18 mouse cellular contexts compared by ENCODE assay signal in the genomic region with DNA sequence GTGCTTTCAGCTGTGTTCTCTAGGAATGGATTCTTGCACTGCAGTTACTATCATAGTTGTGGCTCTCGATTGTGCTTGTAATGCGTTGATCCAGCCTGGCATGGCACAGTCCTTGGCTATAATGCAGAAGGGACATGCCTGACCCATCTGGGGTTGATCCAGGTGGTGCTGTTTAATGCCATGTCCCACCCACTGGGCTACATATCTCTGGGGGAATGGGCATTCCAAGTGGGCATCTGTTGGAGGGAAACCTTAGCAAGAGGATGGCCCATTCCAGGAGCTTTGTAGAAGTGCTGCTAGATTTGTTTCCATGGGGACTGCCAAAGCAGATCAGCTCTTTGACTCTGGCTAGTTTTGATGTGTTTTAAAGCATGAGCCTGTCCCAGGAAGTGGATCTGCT.
DNase-seq lines count a peak whose midpoint lies in the region; ATAC-seq and TF ChIP-seq lines count a peak whose summit lies in the region.
"Had no signal": no experiment of that assay in that cellular context is flagged by ENCODE, and none has a peak within 500 bp of the region (broad histone marks: within the 10 kb centered on the region; RNA-seq: fewer than 3 reads in every experiment).

No protein-coding gene starts in this region.

- peak; percentile 60 for DNase-seq in heart, adult 11 months
- no peak for DNase-seq in heart, adult 9 months (ENCODE audit: low spot score in 2 of 2)
- DNase-seq in midbrain, postnatal 0 days (ENCODE audit: low spot score), result peak; percentile 19
- DNase-seq in cerebellum, adult 9-11 months, result peak; percentile 70
- peak; percentile 25 to 46 for DNase-seq in cerebellum, postnatal 36 days
- DNase-seq in lung, postnatal 0 days (ENCODE audit: low spot score), result no peak
- no peak for DNase-seq in retina, postnatal 1 day
- DNase-seq: adrenal gland, postnatal 14 days; gastrocnemius, postnatal 14 days; heart, postnatal 10 days; heart, postnatal 4 days; kidney, adult 18-20 months had no signal

- peaks cover 4% of the 10 kb centered on the region; the same call in 1 of the 2 replicates for H3K36me3 ChIP-seq in midbrain, postnatal 0 days (ENCODE audit: insufficient read depth, low read length)
- H3K36me3 ChIP-seq in midbrain, embryonic 15.5 days (replicated peaks), result no peaks in the 10 kb centered on the region
- no peaks in the 10 kb centered on the region for H3K36me3 ChIP-seq in lung, postnatal 0 days (ENCODE audit: insufficient read depth, low read length)
- H3K36me3 ChIP-seq: embryonic facial prominence, embryonic 12.5 days; heart, embryonic 10.5 days; hindbrain, embryonic 12.5 days; intestine, embryonic 15.5 days had no signal

- H3K9me3 ChIP-seq in midbrain, postnatal 0 days (ENCODE audit: low read length), result no peaks in the 10 kb centered on the region
- no peaks in the 10 kb centered on the region for H3K9me3 ChIP-seq in midbrain, embryonic 15.5 days
- H3K9me3 ChIP-seq in lung, postnatal 0 days (ENCODE audit: low read length), result no peaks in the 10 kb centered on the region
- H3K9me3 ChIP-seq: embryonic facial prominence, embryonic 12.5 days; heart, embryonic 10.5 days; hindbrain, embryonic 12.5 days; intestine, embryonic 15.5 days had no signal

- H3K4me2 ChIP-seq in midbrain, postnatal 0 days (ENCODE audit: low read depth, low read length, poor library complexity, severe bottlenecking), result no peak overlapping the region
- no peak overlapping the region for H3K4me2 ChIP-seq in midbrain, embryonic 15.5 days
- H3K4me2 ChIP-seq in lung, postnatal 0 days (replicated peaks; ENCODE audit: low read depth, low read length), result no peak overlapping the region
- H3K4me2 ChIP-seq: embryonic facial prominence, embryonic 12.5 days; hindbrain, embryonic 12.5 days; intestine, embryonic 15.5 days had no signal

- no peak overlapping the region for H3K4me3 ChIP-seq in midbrain, postnatal 0 days (ENCODE audit: low read depth, low read length)
- no peak overlapping the region for H3K4me3 ChIP-seq in midbrain, embryonic 15.5 days
- H3K4me3 ChIP-seq in lung, postnatal 0 days (ENCODE audit: low read depth, low read length), result no peak overlapping the region
- H3K4me3 ChIP-seq: embryonic facial prominence, embryonic 12.5 days; heart, embryonic 10.5 days; hindbrain, embryonic 12.5 days; intestine, embryonic 15.5 days had no signal

- TF ChIP-seq CTCF in midbrain, postnatal 0 days (IDR thresholded peaks at IDR 0.05), result no peak
- no peak for TF ChIP-seq CTCF in lung, postnatal 0 days (IDR thresholded peaks at IDR 0.05)

- no peak for ATAC-seq in midbrain, postnatal 0 days (ENCODE audit: low FRiP score)
- no peak for ATAC-seq in midbrain, embryonic 15.5 days (replicated peaks)
- ATAC-seq in lung, postnatal 0 days, result no peak
- ATAC-seq: forebrain, embryonic 16.5 days; intestine, embryonic 15.5 days had no signal

- no peak overlapping the region for H3K27ac ChIP-seq in midbrain, postnatal 0 days (ENCODE audit: low read depth, low read length)
- H3K27ac ChIP-seq in midbrain, embryonic 15.5 days, result no peak overlapping the region
- no peak overlapping the region for H3K27ac ChIP-seq in lung, postnatal 0 days (ENCODE audit: low read length)
- H3K27ac ChIP-seq: embryonic facial prominence, embryonic 12.5 days; heart, embryonic 10.5 days; hindbrain, embryonic 12.5 days; intestine, embryonic 15.5 days had no signal

- TF ChIP-seq EP300 in lung, postnatal 0 days (IDR thresholded peaks at IDR 0.05), result no peak

- 94% methylated on average over 2 of the region's 2 CpGs for WGBS in midbrain, postnatal 0 days
- WGBS in midbrain, embryonic 15.5 days, result 93% methylated on average over 2 of the region's 2 CpGs
- 98% methylated on average over 2 of the region's 2 CpGs for WGBS in lung, postnatal 0 days

- H3K4me1 ChIP-seq in midbrain, postnatal 0 days (ENCODE audit: insufficient read depth, low read length), result no peaks in the 10 kb centered on the region
- H3K4me1 ChIP-seq in midbrain, embryonic 15.5 days, result no peaks in the 10 kb centered on the region
- no peaks in the 10 kb centered on the region; the same call in 1 of the 2 replicates for H3K4me1 ChIP-seq in lung, postnatal 0 days (ENCODE audit: insufficient read depth, low read depth, low read length)
- H3K4me1 ChIP-seq: embryonic facial prominence, embryonic 12.5 days; heart, embryonic 10.5 days; hindbrain, embryonic 12.5 days; intestine, embryonic 15.5 days had no signal

- H3K9ac ChIP-seq in midbrain, postnatal 0 days (replicated peaks; ENCODE audit: low read length, poor library complexity, severe bottlenecking), result no peak overlapping the region
- no peak overlapping the region for H3K9ac ChIP-seq in midbrain, embryonic 15.5 days
- H3K9ac ChIP-seq in lung, postnatal 0 days (replicated peaks; ENCODE audit: low read depth), result no peak overlapping the region
- H3K9ac ChIP-seq: embryonic facial prominence, embryonic 12.5 days; hindbrain, embryonic 12.5 days; intestine, embryonic 15.5 days had no signal

- H3K27me3 ChIP-seq in midbrain, postnatal 0 days (ENCODE audit: insufficient read depth, low read length), result no peaks in the 10 kb centered on the region
- no peaks in the 10 kb centered on the region for H3K27me3 ChIP-seq in midbrain, embryonic 15.5 days (replicated peaks)
- H3K27me3 ChIP-seq in lung, postnatal 0 days (replicated peaks; ENCODE audit: insufficient read depth, low read length), result no peaks in the 10 kb centered on the region
- H3K27me3 ChIP-seq: embryonic facial prominence, embryonic 12.5 days; hindbrain, embryonic 12.5 days; intestine, embryonic 15.5 days had no signal

Comparison
In these comparisons a context has a peak if more than half of its experiments do, and no peak if none do; other contexts are left out.
1. DNase-seq: peak in heart, adult 11 months (single experiment), midbrain, postnatal 0 days (single experiment), cerebellum, adult 9-11 months (single experiment) and cerebellum, postnatal 36 days (2 of 2); none in heart, adult 9 months (0 of 2), lung, postnatal 0 days (single experiment) and retina, postnatal 1 day (single experiment).